Mouse (Mus musculus) small intestine, adult 2 months (tissue): Measurements from ENCODE around the gene Fam186a. TPM values are rescaled to one million over a fixed set of nuclear protein-coding genes. Genes with fewer than 3 reads are reported as not detected.
A peak's percentile ranks its signal among the peaks of the same experiment; 100 is the strongest.

ENCODE experiments used
- H3K27ac ChIP-seq: fragments of 200-500 bp; 2 replicates; pipeline ENCODE4 v1.5.1; 2012; ENCODE audit warnings: low read depth, low read length, control low read depth, inconsistent platforms; ENCODE audit not compliant: insufficient read depth
- H3K27me3 ChIP-seq: fragments of 200-500 bp; 2 replicates; pipeline ENCODE4 v1.6.1; 2012; ENCODE audit warnings: mild to moderate bottlenecking, moderate library complexity, low read length, inconsistent platforms; ENCODE audit not compliant: control insufficient read depth, insufficient read depth
- H3K36me3 ChIP-seq: fragments of 200-500 bp; 2 replicates; pipeline ENCODE4 v1.6.1; 2012; ENCODE audit warnings: mild to moderate bottlenecking, low read length, control low read depth, inconsistent platforms; ENCODE audit not compliant: control insufficient read depth, insufficient read depth
- H3K4me1 ChIP-seq: fragments of 200-500 bp; 2 replicates; pipeline ENCODE4 v1.6.1; 2012; ENCODE audit warnings: low read length, inconsistent platforms, mixed read lengths; ENCODE audit not compliant: control insufficient read depth, insufficient read depth, insufficient read length
- H3K4me3 ChIP-seq: fragments of 200-500 bp; 2 replicates; pipeline ENCODE4 v1.5.1; 2012; ENCODE audit warnings: low read depth, mild to moderate bottlenecking, control low read depth, inconsistent platforms, low read length, moderate library complexity
- CTCF ChIP-seq: fragments of 200-500 bp; IDR thresholded peaks from 2 replicates; pipeline ENCODE4 v1.5.1; 2012; ENCODE audit warnings: low read depth, mild to moderate bottlenecking, control low read depth, inconsistent platforms, low read length, moderate library complexity, mixed read lengths; ENCODE audit not compliant: insufficient replicate concordance, insufficient read length; ENCODE audit errors: extremely low read depth
- POLR2A ChIP-seq: fragments of 200-500 bp; IDR thresholded peaks from 2 replicates; pipeline ENCODE4 v1.6.1; 2012; ENCODE audit warnings: low read depth, mild to moderate bottlenecking, control low read depth, inconsistent platforms, low read length, moderate library complexity
- WGBS: fragments of 180-500 bp; shearing (Covaris S2); methylation state at CpG from one replicate; pipeline ENCODE4 v1.1.7; 2018; 5-methylcytosine and 5-hydroxymethylcytosine counted together
- polyA plus RNA-seq: library from polyadenylated mRNA; depleted of rRNA; stranded (reverse); fragments of >200 nt; gene quantifications from 2 replicates; pipeline ENCODE4 v1.2.3, GENCODE M21; 2012

Gene Fam186a
- polyA plus RNA-seq, 1 experiment: not detected

- Histone ChIP-seq H3K4me1 (peaks cover 16% of the 10 kb centered on the region), H3K4me3 (no peak overlapping the region), H3K36me3 (no peaks in the 10 kb centered on the region), H3K27me3 (no peaks in the 10 kb centered on the region), H3K27ac (peak overlapping the region; percentile 85)
- TF ChIP-seq POLR2A (no peak), CTCF (no peak)
- WGBS: 31% methylated on average over 8 of the region's 8 CpGs
Observed at GRCm38 (mm10) chr15:99965103-99965775, 1.6 kb downstream of the Fam186a start.

- whole genome bisulfite sequencing: 72% methylated on average over 4 of the region's 4 CpGs
- H3K36me3 ChIP-seq: no peaks in the 10 kb centered on the region
Observed at GRCm38 (mm10) chr15:99955324-99955723, 11.5 kb downstream of the Fam186a start.

DNA sequence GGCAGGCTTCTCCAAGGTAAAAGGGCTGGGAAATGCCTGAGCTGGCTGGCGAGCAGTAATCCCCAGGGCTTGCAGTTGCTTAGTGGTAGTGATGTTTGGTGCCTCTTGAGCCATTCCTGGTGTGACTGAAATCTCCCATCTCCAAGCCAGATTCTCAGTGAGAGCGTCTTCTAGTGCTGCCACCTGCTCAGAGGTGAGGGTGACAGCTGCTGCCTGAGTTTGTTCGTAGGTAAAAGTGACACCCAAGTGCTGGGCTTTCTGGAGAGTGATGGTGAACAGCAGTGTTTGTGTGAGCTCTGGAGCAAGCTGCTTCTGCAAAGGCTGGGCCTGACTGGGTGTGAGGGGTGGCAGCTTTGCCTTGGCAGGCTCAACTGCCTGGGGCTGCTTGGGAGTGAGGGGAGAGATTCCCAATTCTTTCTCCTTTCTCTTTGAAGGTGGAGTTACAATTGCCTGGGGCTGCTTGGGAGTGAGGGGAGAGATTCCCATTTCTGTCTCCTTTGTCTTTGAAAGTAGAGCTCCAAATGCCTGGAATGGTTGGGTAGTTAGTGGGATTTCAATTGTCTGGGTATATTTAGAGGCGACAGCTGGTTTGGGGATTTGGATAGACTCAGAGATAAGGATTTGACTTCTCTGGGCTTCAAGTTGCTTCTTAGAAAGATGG, 25.8 kb downstream of the Fam186a start:
- no peak for TF ChIP-seq CTCF
- no peak for TF ChIP-seq POLR2A
- H3K4me1 ChIP-seq: no peaks in the 10 kb centered on the region
- no peaks in the 10 kb centered on the region for H3K27me3 ChIP-seq
- 92% methylated on average over 4 of the region's 4 CpGs for WGBS
- H3K4me3 ChIP-seq: no peak overlapping the region
- H3K36me3 ChIP-seq: no peaks in the 10 kb centered on the region
- no peak overlapping the region for H3K27ac ChIP-seq

More at GRCm38 (mm10) chr15:99955324-99955723, 11.5 kb downstream of the Fam186a start:
- H3K27me3 ChIP-seq: no peaks in the 10 kb centered on the region
- H3K27ac ChIP-seq: no peak overlapping the region
- H3K4me1 ChIP-seq: no peaks in the 10 kb centered on the region
- TF ChIP-seq POLR2A: no peak
- TF ChIP-seq CTCF: no peak
- H3K4me3 ChIP-seq: no peak overlapping the region

DNA sequence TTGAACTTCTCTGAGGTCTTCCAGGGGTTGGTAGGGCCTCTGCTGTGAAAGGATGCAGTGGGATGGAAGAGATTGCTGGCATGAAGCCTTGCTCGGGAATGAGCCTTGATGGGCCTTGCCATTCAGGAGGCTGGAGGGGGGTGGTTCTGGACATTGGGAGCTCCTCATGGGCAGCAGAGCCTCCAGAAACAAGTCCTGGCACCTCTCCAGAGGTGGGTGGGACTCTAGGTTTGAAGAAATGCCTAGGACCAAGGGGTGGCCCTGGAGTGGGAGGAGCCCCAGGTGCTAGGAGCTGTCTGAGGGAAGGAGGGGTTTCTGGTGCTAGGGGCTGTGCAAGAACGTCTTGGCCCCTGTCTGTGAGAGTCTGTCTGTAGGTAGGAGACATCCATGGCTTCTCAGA, 26.4 kb downstream of the Fam186a start:
- H3K36me3 ChIP-seq: no peaks in the 10 kb centered on the region
- TF ChIP-seq POLR2A (no peak), CTCF (no peak)
- 65% methylated on average over 2 of the region's 2 CpGs for WGBS
- no peaks in the 10 kb centered on the region for H3K27me3 ChIP-seq
- no peak overlapping the region for H3K4me3 ChIP-seq
- H3K27ac ChIP-seq: no peak overlapping the region
- no peaks in the 10 kb centered on the region for H3K4me1 ChIP-seq

DNA sequence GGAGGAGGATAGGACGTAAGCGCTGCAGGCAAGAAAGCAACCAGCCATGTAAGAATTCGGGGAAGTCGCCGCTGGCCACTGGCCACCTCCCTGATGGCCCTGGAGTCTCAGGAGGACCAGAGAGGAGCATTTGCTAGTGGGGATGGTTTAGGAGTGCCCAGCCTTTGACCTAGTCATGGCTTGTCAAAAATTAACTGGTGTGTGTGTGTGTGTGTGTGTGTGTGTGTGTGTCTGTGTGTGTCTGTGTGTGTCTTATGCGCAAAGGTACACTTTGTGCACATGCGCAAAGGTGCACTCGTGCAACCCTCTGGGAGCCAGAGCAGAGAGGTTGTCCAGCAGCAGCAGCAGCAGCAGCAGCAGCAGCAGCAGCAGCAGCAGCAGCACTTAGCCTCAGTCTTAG, 29.0 kb downstream of the Fam186a start:
- no peaks in the 10 kb centered on the region for H3K4me1 ChIP-seq
- no peak overlapping the region for H3K27ac ChIP-seq
- no peak overlapping the region for H3K4me3 ChIP-seq
- 84% methylated on average over 8 of the region's 8 CpGs for WGBS
- no peaks in the 10 kb centered on the region for H3K36me3 ChIP-seq
- TF ChIP-seq CTCF (no peak), POLR2A (no peak)
- no peaks in the 10 kb centered on the region for H3K27me3 ChIP-seq

DNA sequence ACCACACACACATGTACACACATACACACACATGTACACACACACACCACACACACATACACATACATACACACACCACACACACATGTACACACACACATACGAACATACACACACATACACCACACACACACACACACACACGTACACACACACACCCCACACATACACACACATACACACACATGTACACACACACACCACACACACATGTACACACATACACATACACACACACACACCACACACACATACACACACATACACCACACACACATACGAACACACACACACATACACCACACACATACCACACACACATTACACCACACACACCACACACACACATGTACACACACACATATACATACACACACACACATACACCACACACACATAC, 30.2 kb downstream of the Fam186a start:
- no peak for TF ChIP-seq CTCF
- TF ChIP-seq POLR2A: no peak
- Histone ChIP-seq H3K27me3 (no peaks in the 10 kb centered on the region), H3K4me3 (no peak overlapping the region), H3K36me3 (no peaks in the 10 kb centered on the region), H3K27ac (no peak overlapping the region), H3K4me1 (no peaks in the 10 kb centered on the region)
- 97% methylated on average over 3 of the region's 3 CpGs for WGBS

DNA sequence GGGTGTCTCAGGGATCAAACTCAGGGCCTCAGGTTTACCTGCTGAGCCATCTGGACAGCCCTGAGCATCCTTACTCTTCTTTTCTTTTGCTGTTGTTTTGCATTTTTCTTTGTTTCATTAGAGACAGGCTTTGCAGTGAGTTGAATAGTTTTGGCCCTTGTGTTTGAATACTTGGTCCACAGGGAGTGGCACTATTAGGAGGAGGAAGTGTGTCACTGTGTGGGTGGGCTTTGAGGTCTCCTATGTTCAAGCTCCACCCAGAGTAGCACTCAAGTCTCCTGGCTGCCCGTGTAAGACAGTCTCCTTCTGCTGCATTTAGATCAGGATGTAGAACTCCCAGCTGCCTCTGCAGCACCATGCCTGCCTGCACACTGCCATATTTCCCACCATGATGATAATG, 32.4 kb downstream of the Fam186a start:
- Histone ChIP-seq H3K36me3 (no peaks in the 10 kb centered on the region), H3K4me3 (no peak overlapping the region), H3K27me3 (no peaks in the 10 kb centered on the region), H3K4me1 (no peaks in the 10 kb centered on the region), H3K27ac (no peak overlapping the region)
- TF ChIP-seq POLR2A (no peak), CTCF (no peak)
- 29% methylated on average over 1 of the region's 1 CpGs for WGBS
